Mouse (Mus musculus): ENCODE measurements at regions not wholly inside any gene's neighbourhood (a gene's known extent, or its start where the extent isn't known, plus 50 kb on each side); places are given as distances from the start of the nearest gene placed in this dataset.

DNA sequence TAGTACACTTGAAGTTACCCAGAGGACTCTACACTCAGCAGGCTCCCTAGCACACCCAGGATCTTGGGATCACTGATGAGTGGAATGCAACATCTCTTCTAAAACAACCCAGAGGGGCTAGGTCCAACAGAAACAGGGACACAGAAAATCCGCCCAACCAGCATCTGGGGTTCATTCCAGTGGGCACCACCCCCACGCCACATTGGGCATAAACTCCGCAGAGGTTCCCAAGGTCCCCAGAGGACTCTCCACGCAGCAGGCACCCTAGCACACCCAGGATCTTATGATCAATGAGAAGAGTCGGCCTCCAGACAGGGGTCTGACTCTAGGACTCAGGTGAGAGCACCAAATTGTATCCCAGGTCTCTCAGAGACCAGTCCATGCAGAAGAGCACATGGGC, 1236.9 kb upstream of the B3galt2 start:
- no peak for DNase-seq (ENCODE audit: low read depth)

DNA sequence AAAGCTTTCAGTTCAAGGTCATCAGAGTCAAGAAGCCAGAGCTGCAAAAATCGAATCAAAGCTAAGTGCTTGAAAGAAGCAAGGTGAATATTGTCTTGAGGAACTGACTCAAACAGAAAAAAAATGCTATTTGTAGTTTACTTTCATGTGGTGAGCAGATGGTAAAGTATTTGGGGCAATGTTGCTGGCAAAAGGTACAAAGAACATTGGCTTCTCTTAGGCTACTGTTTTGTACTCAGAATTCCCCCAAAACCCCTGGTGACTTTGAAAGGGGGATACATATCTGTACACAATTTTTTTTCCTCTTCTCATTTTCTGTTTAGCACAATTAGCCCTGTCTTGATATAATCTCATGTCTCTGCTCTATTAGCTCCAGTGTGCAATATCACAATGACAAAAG, 1217.8 kb upstream of the B3galt2 start:
- DNase-seq (ENCODE audit: low read depth) = no peak

GRCm38 (mm10) chr1:142433300-142433699, 1207.2 kb upstream of the B3galt2 start:
- DNase-seq (ENCODE audit: low read depth) = no peak

GRCm38 (mm10) chr1:142441592-142441991, 1198.9 kb upstream of the B3galt2 start:
- DNase-seq (ENCODE audit: low read depth) = no peak

DNA sequence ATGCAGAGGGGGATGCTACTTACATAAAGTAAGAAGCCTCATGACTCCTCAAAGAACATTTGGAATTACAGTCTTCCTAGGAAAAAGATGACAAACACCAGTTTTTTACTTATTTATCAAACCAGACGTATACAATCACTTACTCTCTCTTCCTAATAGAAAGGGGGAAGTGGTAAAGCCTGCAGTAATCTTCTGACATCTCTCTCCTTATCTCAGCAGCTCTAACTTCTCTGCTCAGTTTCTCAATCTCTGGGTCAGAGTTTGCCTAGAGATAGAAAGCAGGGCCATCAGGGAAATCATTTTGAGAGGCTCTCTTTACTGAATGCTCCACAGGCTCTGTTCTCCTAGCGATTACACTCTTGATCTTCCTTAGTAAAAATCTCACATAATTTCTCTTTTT, 1172.2 kb upstream of the B3galt2 start:
- peak; percentile 49 for DNase-seq (ENCODE audit: low read depth)

- no peak for DNase-seq (ENCODE audit: low read depth)
These were observed 1170.3 kb upstream of the B3galt2 start for GRCm38 (mm10) chr1:142470114-142470513.

Data from 416B (cell line).